Mouse (Mus musculus): ENCODE data around the gene 1700057G04Rik.
"Not testable (repeated sequence)": the region's sequence is repeated elsewhere in the genome, so short reads cannot be mapped to it uniquely, and the experiment has no call there.

Gene 1700057G04Rik

GRCm38 (mm10) chr9:92305075-92305474, 4.1 kb upstream of the 1700057G04Rik start:
- DNase-seq (ENCODE audit: low spot score) = no peak

- no peak for DNase-seq (ENCODE audit: low spot score)
Measured at GRCm38 (mm10) chr9:92305620-92306220, 3.5 kb upstream of the 1700057G04Rik start.

- DNase-seq (ENCODE audit: low spot score) = no peak
Measured at GRCm38 (mm10) chr9:92316791-92317190, 7.6 kb downstream of the 1700057G04Rik start.

GRCm38 (mm10) chr9:92325936-92326335, 16.8 kb downstream of the 1700057G04Rik start:
- DNase-seq (ENCODE audit: low spot score) = not testable (repeated sequence)

- no peak for DNase-seq (ENCODE audit: low spot score)
Measured at GRCm38 (mm10) chr9:92326813-92327212, 17.6 kb downstream of the 1700057G04Rik start.

- DNase-seq (ENCODE audit: low spot score) = no peak
Measured at GRCm38 (mm10) chr9:92331383-92331782, 22.2 kb downstream of the 1700057G04Rik start.

- DNase-seq (ENCODE audit: low spot score) = no peak
Measured at GRCm38 (mm10) chr9:92334845-92335244, 25.7 kb downstream of the 1700057G04Rik start.

GRCm38 (mm10) chr9:92335277-92335818, 26.2 kb downstream of the 1700057G04Rik start:
- DNase-seq (ENCODE audit: low spot score) = no peak

GRCm38 (mm10) chr9:92337063-92337462, 27.9 kb downstream of the 1700057G04Rik start:
- DNase-seq (ENCODE audit: low spot score) = no peak

- DNase-seq (ENCODE audit: low spot score) = no peak
Measured at GRCm38 (mm10) chr9:92337661-92338060, 28.5 kb downstream of the 1700057G04Rik start.

- DNase-seq (ENCODE audit: low spot score) = no peak
Measured at GRCm38 (mm10) chr9:92338954-92339353, 29.8 kb downstream of the 1700057G04Rik start.

GRCm38 (mm10) chr9:92351924-92352323, 42.7 kb downstream of the 1700057G04Rik start:
- DNase-seq (ENCODE audit: low spot score) = no peak

GRCm38 (mm10) chr9:92353306-92353705, 44.1 kb downstream of the 1700057G04Rik start:
- peak; percentile 11 for DNase-seq (ENCODE audit: low spot score)

GRCm38 (mm10) chr9:92360691-92361310, 51.6 kb downstream of the 1700057G04Rik start:
- DNase-seq (ENCODE audit: low spot score) = peak; percentile 7

GRCm38 (mm10) chr9:92363478-92363877, 54.3 kb downstream of the 1700057G04Rik start:
- DNase-seq (ENCODE audit: low spot score) = no peak

GRCm38 (mm10) chr9:92368920-92369319, 59.7 kb downstream of the 1700057G04Rik start:
- DNase-seq (ENCODE audit: low spot score) = no peak

- no peak for DNase-seq (ENCODE audit: low spot score)
Measured at GRCm38 (mm10) chr9:92373896-92374295, 64.7 kb downstream of the 1700057G04Rik start.

- peak; percentile 50 for DNase-seq (ENCODE audit: low spot score)
Measured at GRCm38 (mm10) chr9:92374705-92375199, 65.6 kb downstream of the 1700057G04Rik start.

- DNase-seq (ENCODE audit: low spot score) = no peak
Measured at GRCm38 (mm10) chr9:92375378-92375777, 66.2 kb downstream of the 1700057G04Rik start.

GRCm38 (mm10) chr9:92377967-92378366, 68.8 kb downstream of the 1700057G04Rik start:
- peak; percentile 4 for DNase-seq (ENCODE audit: low spot score)

- DNase-seq (ENCODE audit: low spot score) = no peak
Measured at GRCm38 (mm10) chr9:92379240-92379639, 70.1 kb downstream of the 1700057G04Rik start.

GRCm38 (mm10) chr9:92383415-92383814, 74.2 kb downstream of the 1700057G04Rik start:
- DNase-seq (ENCODE audit: low spot score) = no peak

- no peak for DNase-seq (ENCODE audit: low spot score)
Measured at GRCm38 (mm10) chr9:92384401-92384800, 75.2 kb downstream of the 1700057G04Rik start.
